Mouse (Mus musculus): Measurements from ENCODE around the gene Eif6. TPM values are rescaled to one million over a fixed set of nuclear protein-coding genes. Genes with fewer than 3 reads are reported as not detected.

The Eif6 gene
- total RNA-seq, 2 experiments from 2014 or later, result 61.7 to 65.1 TPM

DNA sequence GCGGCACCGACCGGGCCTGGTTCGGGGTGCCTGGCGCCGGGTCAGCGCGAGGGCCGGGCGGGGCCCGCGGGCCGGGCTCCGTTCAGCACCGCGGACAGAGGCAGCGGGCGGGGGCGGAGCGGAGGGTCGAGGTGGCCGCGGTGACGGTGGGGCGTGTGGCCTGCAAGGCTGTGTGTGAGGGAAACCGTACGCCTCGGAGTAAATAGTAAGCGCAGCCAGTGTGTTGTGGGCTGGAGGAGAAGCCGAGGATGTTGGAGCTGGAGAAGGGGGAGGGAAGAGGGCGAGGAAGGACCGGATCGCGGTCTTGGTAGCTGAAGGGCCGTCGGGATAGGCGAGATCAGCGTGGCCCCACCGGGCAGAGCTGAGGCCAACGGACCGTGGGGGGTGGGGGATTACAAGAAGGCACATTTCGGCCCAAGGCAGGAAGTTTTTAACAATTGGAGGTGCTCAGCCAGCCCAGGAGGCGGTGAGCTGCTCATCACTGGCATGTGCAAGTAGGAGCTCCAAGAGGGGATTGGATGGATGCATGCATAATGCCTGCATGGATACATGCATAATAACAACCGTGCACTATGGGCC is 51.0 kb downstream of the Eif6 start:
- Histone ChIP-seq H3K4me3 (peak overlapping the region; percentile 72), H3K27ac (peak overlapping the region; percentile 84)
- DNase-seq (ENCODE audit: low spot score in 2 of 2), result peak; percentile 22 to 30
- TF ChIP-seq CTCF (conservative IDR thresholded peaks at IDR 0.05), result no peak

DNA sequence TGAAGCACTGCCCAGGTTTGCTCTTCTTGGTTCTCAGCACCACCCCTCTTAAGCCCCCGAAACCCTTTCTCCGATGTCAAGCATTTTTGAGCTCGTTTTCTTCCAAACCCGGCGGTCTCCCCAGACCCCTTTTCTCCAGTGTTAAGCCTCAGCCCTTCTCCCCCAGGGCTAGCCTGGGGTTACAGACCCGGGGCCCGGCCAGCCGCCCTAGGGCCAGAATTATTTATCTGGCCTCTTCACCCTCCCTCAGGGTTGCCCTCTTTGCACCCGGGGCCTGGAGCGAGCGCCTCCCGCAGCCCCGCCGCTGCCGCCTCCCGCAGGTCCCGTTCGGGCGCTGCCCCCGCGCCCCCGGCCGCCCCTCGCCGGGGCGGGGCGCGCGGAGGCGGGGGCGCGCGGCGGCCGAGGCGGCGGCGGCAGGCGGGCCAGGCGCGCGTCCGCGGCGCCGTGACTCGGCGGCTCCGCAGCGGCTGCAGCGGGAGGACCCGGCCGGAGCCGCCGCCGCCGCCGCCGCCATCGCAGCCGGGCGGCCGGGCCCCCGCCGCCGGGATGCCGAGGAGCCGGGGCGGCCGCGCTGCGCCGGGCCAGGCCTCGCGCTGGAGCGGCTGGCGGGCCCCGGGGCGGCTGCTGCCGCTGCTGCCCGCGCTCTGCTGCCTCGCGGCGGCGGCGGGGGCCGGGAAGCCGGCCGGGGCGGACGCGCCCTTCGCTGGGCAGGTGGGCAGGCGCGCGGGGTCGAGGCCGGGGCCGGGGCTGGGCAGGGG is 51.6 kb downstream of the Eif6 start, which contains the start of gene Mmp24:
Mmp24 (plus strand) TSS at position 416 of the 758 bp plus-strand sequence.
- DNase-seq (ENCODE audit: low spot score in 2 of 2), result no peak
- TF ChIP-seq CTCF (conservative IDR thresholded peaks at IDR 0.05), result no peak
- Histone ChIP-seq H3K4me3 (peak within 1 kb of the TSS; percentile 72), H3K27ac (peak within 1 kb of the TSS; percentile 84)

DNA sequence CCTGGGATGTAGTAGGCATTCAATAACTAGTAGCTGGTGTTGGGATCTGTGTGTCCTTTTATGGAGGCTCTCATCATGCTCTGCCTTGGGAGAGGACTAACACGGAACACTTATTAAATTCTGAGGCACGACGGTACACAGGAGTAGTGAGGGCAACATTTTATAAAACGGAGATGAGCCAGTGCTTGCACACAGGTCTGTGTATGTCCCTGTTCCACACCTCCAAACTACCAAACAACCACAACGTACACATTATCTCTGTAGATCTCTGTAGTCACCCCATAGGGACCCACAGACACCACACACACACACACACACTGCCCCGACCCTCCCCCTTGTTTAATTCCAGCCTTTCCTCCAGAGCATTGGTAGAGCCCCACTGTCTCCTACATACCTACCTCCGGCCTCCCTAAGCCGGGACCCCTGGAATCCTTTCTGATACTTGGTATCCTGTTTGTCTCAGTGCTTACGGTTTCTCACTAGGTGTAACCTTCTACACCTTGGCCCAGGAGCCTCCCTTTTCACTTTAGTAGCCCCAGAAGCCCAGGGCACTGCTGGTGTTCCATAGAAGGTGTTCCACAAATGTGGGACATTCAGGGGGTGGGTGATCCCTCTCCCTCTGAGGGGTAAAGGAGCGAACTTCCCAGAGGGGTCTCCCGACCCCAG is 52.3 kb downstream of the Eif6 start:
- no peak for DNase-seq (ENCODE audit: low spot score in 2 of 2)
- peak overlapping the region; percentile 51; the same call in 1 of the 2 replicates for H3K4me3 ChIP-seq
- peak overlapping the region; percentile 66; the same call in 1 of the 2 replicates for H3K27ac ChIP-seq
- no peak for TF ChIP-seq CTCF (conservative IDR thresholded peaks at IDR 0.05)

DNA sequence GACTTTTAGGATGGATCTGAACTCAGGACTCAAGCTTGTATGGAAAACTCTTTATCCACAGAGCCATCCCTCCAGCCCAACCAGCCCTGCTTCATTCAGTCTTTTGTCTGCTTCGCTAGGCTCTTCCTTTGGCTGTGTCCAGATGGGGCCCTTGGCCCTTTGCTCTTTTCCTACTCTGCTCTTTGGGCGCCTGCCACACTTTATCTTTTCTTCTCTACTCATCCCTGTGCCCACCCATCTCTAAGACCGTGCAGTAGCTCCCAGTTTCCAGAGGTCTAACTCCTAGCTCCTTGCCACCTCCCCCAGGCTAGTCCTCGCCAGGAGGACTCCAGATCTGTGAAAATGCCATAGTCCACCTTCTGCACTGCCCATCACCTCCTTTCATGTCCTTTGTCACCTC is 53.1 kb downstream of the Eif6 start:
- no peak overlapping the region for H3K27ac ChIP-seq
- no peak overlapping the region for H3K4me3 ChIP-seq
- no peak for DNase-seq (ENCODE audit: low spot score in 2 of 2)
- TF ChIP-seq CTCF (conservative IDR thresholded peaks at IDR 0.05), result no peak

Other genes starting within 250 kb of the Eif6 start
- gene Gss, start 234.1 kb downstream of the Eif6 start, total RNA-seq (2021), result 10 to 100 TPM; 25.6 to 26.2 TPM
- 1 to 10 TPM; 5.5 to 5.6 TPM for gene Myh7b, start 215.7 kb downstream of the Eif6 start, total RNA-seq (2021)
- 100 to 1,000 TPM; 159 to 164 TPM for gene Trpc4ap, start 134.5 kb downstream of the Eif6 start, total RNA-seq (2021)
- gene Edem2, start 97.5 kb downstream of the Eif6 start, total RNA-seq (2021), result 10 to 100 TPM; 23.6 to 24.8 TPM
- gene Gm17581, start 91.1 kb downstream of the Eif6 start, total RNA-seq (2021), result not detected
- under 1 TPM; 0.81 to 0.97 TPM for gene Procr, start 75.8 kb downstream of the Eif6 start, total RNA-seq (2021)
- 10 to 100 TPM; 36.8 to 38.5 TPM for gene Mmp24, start 51.6 kb downstream of the Eif6 start, total RNA-seq (2021)
- 10 to 100 TPM; 52.2 to 52.8 TPM for gene BC029722, start 7.5 kb downstream of the Eif6 start, total RNA-seq (2021)
- not detected for gene Fam83c, start 7.9 kb upstream of the Eif6 start, total RNA-seq (2021)
- 10 to 100 TPM; 73.6 to 81.6 TPM for gene Uqcc1, start 103.4 kb upstream of the Eif6 start, total RNA-seq (2021)
- not detected for gene Gm15557, start 113.8 kb upstream of the Eif6 start, total RNA-seq (2021)
- gene Gdf5, start 118.4 kb upstream of the Eif6 start, total RNA-seq (2021), result under 1 TPM in 1 of 2 experiments, not detected in 1; 0.15 TPM
- gene Cep250, start 129.5 kb upstream of the Eif6 start, total RNA-seq (2021), result 10 to 100 TPM; 19.0 to 21.0 TPM
- 1 to 10 TPM; 2.9 to 4.1 TPM for gene 6430550D23Rik, start 181.1 kb upstream of the Eif6 start, total RNA-seq (2021)
- 100 to 1,000 TPM; 195 to 213 TPM for gene Ergic3, start 181.1 kb upstream of the Eif6 start, total RNA-seq (2021)
- gene Fer1l4, start 226.0 kb upstream of the Eif6 start, total RNA-seq (2021), result not detected
- gene Spag4, start 238.2 kb upstream of the Eif6 start, total RNA-seq (2021), result 1 to 10 TPM; 3.3 to 5.1 TPM